Mouse (Mus musculus) heart, postnatal 0 days (tissue): ENCODE results near the gene Frmd4b. TPM values are rescaled to one million over a fixed set of nuclear protein-coding genes. Genes with fewer than 3 reads are reported as not detected.
A peak's percentile ranks its signal among the peaks of the same experiment; 100 is the strongest.

Experiments
- ATAC-seq: fragments of 200-750 bp; cut with Nextera tagmentation; 2 replicates; pipeline ENCODE4 v1.8.0; 2017; ENCODE audit warnings: low read depth, moderate number of reproducible peaks, moderate library complexity; ENCODE audit not compliant: insufficient read depth
- DNase-seq: peaks from one replicate; pipeline ENCODE4 v3.0.0-alpha.2; 2016; ENCODE audit warnings: low spot score
- H3K27ac ChIP-seq: fragments of 300-500 bp; sonication (generic); 2 replicates; pipeline ENCODE4 v1.5.1; 2014; ENCODE audit warnings: low read depth, mild to moderate bottlenecking
- H3K27me3 ChIP-seq: fragments of 300-500 bp; sonication (generic); 2 replicates; pipeline ENCODE4 v1.6.1; 2014; ENCODE audit warnings: low read length, mixed read lengths; ENCODE audit not compliant: control insufficient read depth, insufficient read depth
- H3K36me3 ChIP-seq: fragments of 300-500 bp; sonication (generic); replicated peaks from 2 replicates; pipeline ENCODE4 v1.6.1; 2014; ENCODE audit warnings: low read length, mixed read lengths; ENCODE audit not compliant: control insufficient read depth, insufficient read depth
- H3K4me1 ChIP-seq: fragments of 300-500 bp; sonication (generic); 2 replicates; pipeline ENCODE4 v1.6.1; 2014; ENCODE audit warnings: antibody characterized with exemption; ENCODE audit not compliant: control insufficient read depth, insufficient read depth
- H3K4me2 ChIP-seq: fragments of 300-500 bp; sonication (generic); 2 replicates; pipeline ENCODE4 v1.6.1; 2014; ENCODE audit warnings: low read depth, mild to moderate bottlenecking, low read length, moderate library complexity
- H3K4me3 ChIP-seq: fragments of 300-500 bp; sonication (generic); 2 replicates; pipeline ENCODE4 v1.5.1; 2014; ENCODE audit warnings: low read depth, low read length
- H3K9ac ChIP-seq: fragments of 300-500 bp; sonication (generic); replicated peaks from 2 replicates; pipeline ENCODE4 v1.6.1; 2014; ENCODE audit warnings: low read depth, low read length, mixed read lengths
- H3K9me3 ChIP-seq: fragments of 300-500 bp; sonication (generic); replicated peaks from 2 replicates; pipeline ENCODE4 v1.6.1; 2016; ENCODE audit warnings: low read length; ENCODE audit not compliant: control insufficient read depth
- CTCF ChIP-seq: IDR thresholded peaks from 2 replicates; pipeline ENCODE4 v1.5.1; 2016; ENCODE audit warnings: antibody characterized with exemption, control low read depth, low read depth
- EP300 ChIP-seq: IDR thresholded peaks from 2 replicates; pipeline ENCODE4 v1.6.1; 2016; ENCODE audit warnings: antibody characterized with exemption, low read depth
- WGBS: fragments of 180-500 bp; shearing (Covaris S2); extraction: QIAGEN DNeasy Blood & Tissue Kit; methylation state at CpG from one replicate; pipeline ENCODE4 v1.1.7; 2014; 5-methylcytosine and 5-hydroxymethylcytosine counted together
- polyA plus RNA-seq: library from polyadenylated mRNA; unstranded; fragments of >200 nt; fragmentation: Nextera tagmentation; extraction: Ambion mirVana; gene quantifications from 2 replicates; pipeline ENCODE4 v1.2.1, GENCODE M21; 2015
- total RNA-seq: library from RNA; depleted of rRNA; stranded (reverse); fragments of >200 nt; gene quantifications from 2 replicates; pipeline ENCODE4 v1.2.3, GENCODE M21; 2014; ENCODE audit warnings: low replicate concordance

Gene Frmd4b
- total and polyA plus RNA-seq, 2 experiments from 2014 or later, result 6.2 to 19.0 TPM

- Histone ChIP-seq H3K27me3 (no peaks in the 10 kb centered on the region), H3K4me3 (no peak overlapping the region; the same call in 1 of the 2 replicates), H3K9me3 (no peaks in the 10 kb centered on the region), H3K9ac (no peak overlapping the region), H3K36me3 (no peaks in the 10 kb centered on the region), H3K4me1 (peaks cover 24% of the 10 kb centered on the region), H3K27ac (peak overlapping the region; percentile 52), H3K4me2 (peak overlapping the region; percentile 26)
- TF ChIP-seq EP300 (no peak), CTCF (no peak)
- peak; percentile 75 for ATAC-seq
- DNase-seq, result peak; percentile 79
- WGBS, result 15% methylated on average over 8 of the region's 8 CpGs
These were observed 267.8 kb downstream of the Frmd4b start for GRCm38 (mm10) chr6:97349355-97350138.

DNA sequence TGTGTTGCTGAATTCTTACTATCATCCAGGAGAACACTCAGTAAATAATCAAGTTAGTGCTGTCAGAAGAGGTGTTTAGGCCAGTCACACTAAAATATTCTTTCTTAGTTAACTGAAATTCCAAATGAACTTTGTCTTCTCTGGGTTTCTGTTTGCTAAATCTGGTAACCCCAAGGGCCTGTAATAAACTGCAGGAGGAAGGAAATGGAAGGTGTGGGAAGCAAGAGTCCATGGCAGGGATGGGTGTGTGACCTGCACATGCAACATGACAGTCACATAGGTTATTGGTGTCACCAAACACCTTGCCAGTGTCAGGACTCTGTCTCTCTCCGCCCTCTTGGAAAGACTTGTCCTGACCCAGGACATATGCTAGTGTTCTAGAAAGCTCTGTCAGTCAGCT, 270.4 kb downstream of the Frmd4b start:
- Histone ChIP-seq H3K4me3 (no peak overlapping the region), H3K4me2 (no peak overlapping the region), H3K4me1 (peaks cover 19% of the 10 kb centered on the region), H3K9ac (no peak overlapping the region), H3K27me3 (no peaks in the 10 kb centered on the region), H3K27ac (0 out of 2 replicates have a peak overlapping the region, but pooled peaks have one; percentile 14), H3K36me3 (no peaks in the 10 kb centered on the region), H3K9me3 (no peaks in the 10 kb centered on the region)
- TF ChIP-seq CTCF (no peak), EP300 (no peak)
- ATAC-seq (no peak), DNase-seq (no peak)
- 68% methylated on average over 1 of the region's 1 CpGs for WGBS

GRCm38 (mm10) chr6:97346527-97346926, 270.8 kb downstream of the Frmd4b start:
- Histone ChIP-seq H3K36me3 (no peaks in the 10 kb centered on the region), H3K9me3 (no peaks in the 10 kb centered on the region), H3K4me2 (no peak overlapping the region), H3K9ac (no peak overlapping the region), H3K27ac (no peak overlapping the region), H3K4me3 (no peak overlapping the region), H3K4me1 (peaks cover 19% of the 10 kb centered on the region), H3K27me3 (no peaks in the 10 kb centered on the region)
- DNase-seq (no peak), ATAC-seq (no peak)
- TF ChIP-seq CTCF (no peak), EP300 (no peak)
- WGBS, result 78% methylated on average over 10 of the region's 10 CpGs

DNA sequence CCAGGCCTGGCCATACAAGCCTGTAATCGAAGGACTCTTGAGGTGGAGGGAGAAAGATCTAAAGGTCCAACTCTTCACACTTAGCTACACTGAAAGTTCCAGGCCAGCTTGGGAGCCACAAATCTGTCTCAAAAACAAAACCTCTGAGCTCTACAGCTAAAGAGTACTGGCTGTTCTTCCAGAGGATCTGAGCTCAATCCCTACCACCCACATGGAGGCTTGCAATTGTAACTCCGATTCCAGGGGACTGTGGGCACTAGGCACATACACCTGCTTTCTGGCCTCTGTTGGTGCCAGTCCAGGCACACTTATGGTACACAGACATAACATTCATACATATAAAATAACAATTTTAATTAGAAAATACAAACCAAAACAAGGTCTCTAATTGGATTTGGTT, 271.4 kb downstream of the Frmd4b start:
- H3K9me3 ChIP-seq, result no peaks in the 10 kb centered on the region
- H3K4me2 ChIP-seq, result no peak overlapping the region
- no peak for DNase-seq
- no peak for ATAC-seq
- H3K36me3 ChIP-seq, result no peaks in the 10 kb centered on the region
- H3K27ac ChIP-seq, result no peak overlapping the region
- H3K4me3 ChIP-seq, result no peak overlapping the region
- TF ChIP-seq CTCF (no peak), EP300 (no peak)
- H3K27me3 ChIP-seq, result no peaks in the 10 kb centered on the region
- no peak overlapping the region for H3K9ac ChIP-seq
- 96% methylated on average over 2 of the region's 2 CpGs for WGBS
- peaks cover 23% of the 10 kb centered on the region for H3K4me1 ChIP-seq

DNA sequence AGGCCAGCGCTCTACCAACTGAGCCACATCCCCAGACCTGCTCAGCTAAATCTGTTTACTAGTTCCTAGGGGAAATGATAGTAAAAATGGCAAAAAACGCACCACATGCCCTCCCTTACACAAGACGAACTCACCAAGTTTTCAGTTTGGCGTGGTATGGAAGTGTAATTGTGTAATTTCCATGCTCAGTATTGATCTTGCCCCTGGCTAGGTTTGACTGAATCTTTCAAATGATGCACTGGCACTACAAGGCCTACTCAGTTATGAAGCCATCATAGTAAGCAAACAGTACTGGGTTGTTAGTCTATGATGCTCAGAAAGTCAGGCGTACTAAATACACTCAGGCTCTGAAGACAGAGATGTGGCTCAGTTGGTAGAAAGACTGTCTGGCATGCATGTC, 275.2 kb downstream of the Frmd4b start:
- TF ChIP-seq CTCF, result no peak
- TF ChIP-seq EP300, result no peak
- WGBS, result 87% methylated on average over 5 of the region's 5 CpGs
- no peak for DNase-seq
- no peak overlapping the region for H3K4me3 ChIP-seq
- ATAC-seq, result no peak
- no peak overlapping the region for H3K4me2 ChIP-seq
- H3K4me1 ChIP-seq, result peaks cover 4% of the 10 kb centered on the region; the same call in 1 of the 2 replicates
- no peaks in the 10 kb centered on the region for H3K9me3 ChIP-seq
- no peak overlapping the region for H3K9ac ChIP-seq
- H3K27me3 ChIP-seq, result no peaks in the 10 kb centered on the region
- no peaks in the 10 kb centered on the region for H3K36me3 ChIP-seq
- H3K27ac ChIP-seq, result no peak overlapping the region
